Mouse (Mus musculus) cerebellum, adult 11 months (tissue): Measurements from ENCODE around the gene Glycam1.
"Not testable (repeated sequence)": the region's sequence is repeated elsewhere in the genome, so short reads cannot be mapped to it uniquely, and the experiment has no call there.

Experiments
- DNase-seq: peaks from one replicate; pipeline ENCODE4 v3.0.0; 2022

Gene Glycam1

GRCm38 (mm10) chr15:103564981-103565380, at the start of gene Glycam1:
Glycam1 (minus strand) TSS chr15:103565081.
- no peak for DNase-seq

- no peak for DNase-seq
Measured at GRCm38 (mm10) chr15:103604481-103604880, 39.6 kb upstream of the Glycam1 start.

DNA sequence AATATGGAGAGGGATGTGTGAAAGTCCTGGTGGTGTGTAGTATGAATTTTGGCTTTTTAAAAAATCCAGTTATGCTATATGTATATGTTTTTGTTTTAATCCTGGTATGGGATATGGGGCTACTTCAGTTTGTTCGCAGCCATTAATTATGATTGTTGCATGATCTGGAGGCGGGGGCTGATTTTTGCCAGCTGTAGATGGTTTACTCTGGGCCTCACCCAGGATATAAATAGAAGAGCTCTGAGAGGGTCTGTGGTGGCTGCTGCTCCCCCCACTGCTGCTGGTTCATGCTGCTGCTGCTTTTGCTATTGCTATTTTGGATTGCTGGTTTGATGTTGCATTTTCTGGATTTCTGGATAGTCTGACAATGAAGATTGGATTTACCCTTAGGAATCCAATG, 25.9 kb upstream of the Glycam1 start:
- DNase-seq = no peak

GRCm38 (mm10) chr15:103587752-103588151, 22.9 kb upstream of the Glycam1 start:
- DNase-seq = not testable (repeated sequence)

DNA sequence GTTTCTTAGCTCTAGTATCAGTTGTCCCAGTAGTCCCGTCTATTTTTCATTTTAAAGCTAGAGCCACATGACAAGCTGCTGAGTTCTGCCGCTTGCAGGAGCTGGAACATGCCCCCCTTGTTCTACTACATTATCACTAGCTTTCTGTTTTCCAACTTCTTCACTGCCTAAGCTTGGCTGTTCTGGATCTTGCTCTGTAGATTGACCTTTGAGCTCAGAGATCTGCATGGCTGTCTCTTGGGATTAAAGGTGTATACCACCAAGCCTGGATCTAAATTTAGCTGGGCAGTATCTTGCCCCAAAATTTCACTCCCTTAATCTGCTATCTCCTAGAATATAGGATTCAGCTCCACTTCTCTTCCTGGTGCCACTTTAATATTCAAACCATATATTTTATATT, 21.0 kb upstream of the Glycam1 start:
- DNase-seq = no peak

GRCm38 (mm10) chr15:103552096-103552690, 12.7 kb downstream of the Glycam1 start:
- no peak for DNase-seq

DNA sequence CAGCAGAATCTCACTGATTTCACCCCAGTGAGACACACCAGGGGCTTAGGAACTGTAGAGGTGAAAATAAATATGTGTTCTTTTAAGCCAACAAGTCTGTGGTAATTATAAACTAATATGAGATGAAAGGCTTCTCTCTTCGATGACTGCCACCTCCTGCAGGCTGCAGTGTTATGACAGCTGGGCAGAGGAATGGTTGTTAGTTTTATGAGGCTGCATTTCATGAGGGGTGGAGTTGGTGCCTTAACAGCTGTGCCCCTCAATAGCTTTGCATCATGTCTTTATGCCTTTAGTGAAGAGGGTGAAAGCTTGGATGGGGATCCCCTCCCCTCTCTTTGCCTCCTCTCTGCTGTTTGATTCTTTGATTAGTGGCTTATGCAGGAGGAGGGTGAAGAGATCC, 13.8 kb downstream of the Glycam1 start:
- no peak for DNase-seq

DNA sequence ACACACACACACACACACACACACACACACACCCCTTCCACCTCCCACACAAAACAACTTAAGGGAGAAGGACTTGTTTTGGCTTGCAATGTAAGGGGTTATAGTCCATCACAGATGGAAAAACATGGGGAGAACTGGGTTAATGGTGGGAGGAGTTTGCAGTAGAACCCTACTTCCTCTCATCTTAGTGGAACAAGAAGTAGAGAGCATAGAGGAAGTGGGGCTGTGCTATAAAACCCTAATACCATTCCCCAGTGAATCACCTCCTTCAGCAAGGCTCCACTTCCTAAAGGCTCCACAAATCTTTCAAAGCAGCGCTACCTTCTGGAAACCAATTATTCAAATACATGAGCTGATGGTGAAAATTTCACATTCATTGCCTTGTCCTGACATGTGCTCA, 15.4 kb downstream of the Glycam1 start:
- DNase-seq = no peak

DNA sequence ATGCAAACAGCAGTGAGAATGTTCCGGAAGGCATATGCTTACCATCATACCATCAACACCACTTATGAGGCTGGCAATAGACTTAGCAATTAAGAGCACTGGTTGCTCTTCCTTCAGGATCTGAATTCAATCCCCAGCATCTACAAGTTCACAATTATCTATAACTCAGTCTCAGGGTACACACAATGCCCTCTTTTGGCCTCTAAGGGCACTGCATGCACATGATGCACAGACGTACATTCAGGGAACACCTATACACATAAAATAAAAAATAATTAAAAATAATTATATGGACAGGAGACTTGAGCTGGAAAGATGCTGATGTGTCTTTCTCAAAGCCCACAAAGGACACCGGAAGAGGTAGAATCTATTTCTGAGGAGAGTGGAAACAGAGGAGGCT, 16.9 kb downstream of the Glycam1 start:
- no peak for DNase-seq

- DNase-seq = no peak
Measured at GRCm38 (mm10) chr15:103542526-103542925, 22.4 kb downstream of the Glycam1 start.

DNA sequence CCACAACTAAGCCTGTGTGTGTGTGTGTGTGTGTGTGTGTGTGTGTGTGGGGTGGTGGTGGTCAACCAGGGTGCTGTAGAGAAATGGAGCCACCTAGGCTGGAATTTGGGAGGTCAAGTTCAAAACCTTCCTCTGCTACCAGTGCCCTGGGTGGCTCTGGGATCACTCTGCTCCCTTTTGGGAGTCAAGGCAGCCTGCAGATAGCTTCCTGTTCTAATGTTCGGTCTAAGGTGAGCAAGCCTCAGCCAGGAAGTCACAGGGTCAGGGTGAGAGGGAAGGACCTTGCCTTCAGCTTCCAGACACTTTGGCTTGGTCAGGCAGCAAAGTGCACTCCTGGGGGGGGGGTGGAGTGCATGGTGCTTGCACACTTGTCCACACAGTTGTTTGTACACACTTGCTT, 24.2 kb downstream of the Glycam1 start:
- DNase-seq = no peak

GRCm38 (mm10) chr15:103539259-103539658, 25.6 kb downstream of the Glycam1 start:
- no peak for DNase-seq

DNA sequence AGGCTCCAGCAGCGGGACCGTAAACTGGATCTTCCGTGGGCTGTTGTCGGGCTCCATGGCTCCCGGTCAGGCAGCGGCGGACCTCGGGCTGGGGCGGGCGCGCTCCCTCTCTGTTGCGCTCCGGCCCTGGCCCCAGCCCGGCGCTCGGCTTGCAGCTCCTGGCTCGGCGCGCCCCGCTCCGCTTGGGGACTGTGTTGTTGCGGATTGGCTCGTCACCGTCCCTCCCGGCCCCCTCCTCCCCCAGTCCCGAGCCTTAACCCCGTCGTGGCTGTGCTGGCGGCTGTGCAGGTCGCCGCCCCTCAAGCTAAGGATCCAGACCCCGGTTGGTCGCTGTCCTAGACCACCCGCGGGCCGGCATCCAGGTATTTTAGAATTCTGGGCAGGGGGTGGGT, 27.1 kb downstream of the Glycam1 start, which contains the start of gene Ppp1r1a:
Gene Ppp1r1a, minus strand, starts transcription at position 182 of the 392 bp plus-strand sequence.
- DNase-seq = peak; percentile 32

GRCm38 (mm10) chr15:103537011-103537821, 27.7 kb downstream of the Glycam1 start:
- DNase-seq = no peak

DNA sequence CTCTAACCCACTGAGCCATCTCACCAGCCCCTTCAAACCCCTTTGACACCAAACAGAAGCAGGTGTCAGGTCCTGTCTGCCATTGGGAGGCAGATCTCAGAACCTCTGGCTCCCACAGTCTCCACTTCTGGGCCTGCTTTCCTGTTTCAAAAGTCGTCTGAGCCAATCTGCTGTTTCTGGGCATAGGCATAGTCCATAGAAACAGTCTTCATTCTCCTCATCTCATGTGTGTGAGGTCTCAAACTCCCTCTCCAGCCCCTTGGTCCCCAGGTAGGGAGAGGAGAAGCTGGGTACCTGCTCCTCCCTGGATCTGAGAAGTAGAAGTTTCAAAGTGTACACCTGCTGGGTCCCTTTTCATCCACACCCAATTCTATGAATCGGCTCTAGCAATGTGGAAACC, 28.4 kb downstream of the Glycam1 start:
- DNase-seq = no peak

GRCm38 (mm10) chr15:103535786-103536185, 29.1 kb downstream of the Glycam1 start:
- no peak for DNase-seq

DNA sequence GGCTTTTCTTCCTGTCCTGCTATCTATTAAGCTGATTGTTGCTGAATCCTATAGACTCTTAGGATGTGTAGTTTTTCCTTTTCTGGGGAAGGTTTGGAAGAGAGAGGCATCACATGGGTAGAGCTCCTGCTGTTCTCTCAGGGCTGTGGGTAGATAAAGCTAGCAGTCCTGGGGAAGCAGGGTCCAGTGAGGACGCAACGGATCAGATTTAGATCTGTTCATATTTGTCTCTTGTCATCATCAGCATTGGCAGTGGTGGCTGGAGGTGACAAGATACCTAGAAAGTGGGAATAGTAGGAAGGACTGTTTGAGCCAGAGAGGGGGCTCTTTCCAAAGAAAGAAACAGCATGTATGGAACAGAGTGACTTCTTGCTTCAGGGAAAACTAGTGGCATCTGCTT, 29.9 kb downstream of the Glycam1 start:
- no peak for DNase-seq

DNA sequence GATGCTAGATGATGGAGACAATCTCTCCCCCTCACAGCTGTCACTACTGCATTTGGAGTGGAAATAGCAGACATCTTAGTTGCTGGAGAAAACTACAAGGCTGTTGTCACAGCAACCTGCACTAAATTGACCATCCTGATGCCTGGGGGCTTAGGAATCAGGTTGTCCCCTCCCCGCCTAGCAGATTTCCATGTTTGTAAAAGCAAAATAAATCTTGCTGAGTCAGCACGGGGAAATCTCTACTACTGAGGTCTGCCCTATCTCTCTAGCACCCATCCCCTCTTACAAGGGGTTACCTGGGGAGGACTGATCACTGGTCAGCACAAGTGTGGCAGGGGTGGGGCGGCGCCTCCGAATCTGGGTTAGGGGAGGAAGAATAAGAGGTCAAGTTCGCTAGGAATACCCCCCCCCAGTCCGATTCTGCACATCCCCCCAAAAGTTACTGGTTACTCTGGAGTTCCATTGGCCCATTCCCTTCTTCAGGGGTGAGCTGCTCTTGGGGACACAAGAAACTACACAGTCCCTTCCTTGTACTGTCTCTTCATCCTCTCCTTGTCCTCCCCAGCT, 30.7 kb downstream of the Glycam1 start:
- DNase-seq = no peak

GRCm38 (mm10) chr15:103530372-103530771, 34.5 kb downstream of the Glycam1 start:
- DNase-seq = peak; percentile 52

- no peak for DNase-seq
Measured at GRCm38 (mm10) chr15:103523156-103523555, 41.7 kb downstream of the Glycam1 start.

GRCm38 (mm10) chr15:103522458-103523099, 42.3 kb downstream of the Glycam1 start:
- no peak for DNase-seq

GRCm38 (mm10) chr15:103519386-103520378, 45.2 kb downstream of the Glycam1 start:
- no peak for DNase-seq
